Mouse (Mus musculus) megakaryocyte, embryonic 14.5 days (primary cell): ENCODE measurements around the gene Vmn1r51. TPM values are rescaled to one million over a fixed set of nuclear protein-coding genes. Genes with fewer than 3 reads are reported as not detected.
"Not testable (repeated sequence)": the region's sequence is repeated elsewhere in the genome, so short reads cannot be mapped to it uniquely, and the experiment has no call there.

Source experiments
- H3K27me3 ChIP-seq: replicated peaks from 2 replicates; pipeline ENCODE3; 2012; ENCODE audit warnings: inconsistent platforms
- H3K36me3 ChIP-seq: replicated peaks from 2 replicates; pipeline ENCODE3; 2012; ENCODE audit warnings: low read length, inconsistent platforms, mixed read lengths
- H3K4me1 ChIP-seq: 2 replicates; pipeline ENCODE4 v1.6.1; 2012; ENCODE audit warnings: inconsistent platforms
- H3K4me3 ChIP-seq: replicated peaks from 2 replicates; pipeline ENCODE3; 2012; ENCODE audit warnings: moderate library complexity, mild to moderate bottlenecking, inconsistent platforms
- H3K9me3 ChIP-seq: 2 replicates; pipeline ENCODE4 v1.6.1; 2012; ENCODE audit warnings: inconsistent platforms
- FLI1 ChIP-seq: IDR thresholded peaks from 2 replicates; pipeline ENCODE4 v1.6.1; 2012; ENCODE audit warnings: low read length, inconsistent platforms, mixed read lengths
- GATA1 ChIP-seq: IDR thresholded peaks from 3 replicates; pipeline ENCODE4 v1.6.1; 2012; ENCODE audit warnings: mixed read lengths, low read length, inconsistent platforms, borderline replicate concordance
- polyA plus RNA-seq: library from polyadenylated mRNA; stranded (reverse); fragments of >175 nt; gene quantifications from 2 replicates; pipeline ENCODE4 v1.2.3, GENCODE M21; 2012; ENCODE audit warnings: low replicate concordance; ENCODE audit not compliant: insufficient read depth

The Vmn1r51 gene
- polyA plus RNA-seq: 0.03 TPM in 1 of 2 replicates, not detected in the other

DNA sequence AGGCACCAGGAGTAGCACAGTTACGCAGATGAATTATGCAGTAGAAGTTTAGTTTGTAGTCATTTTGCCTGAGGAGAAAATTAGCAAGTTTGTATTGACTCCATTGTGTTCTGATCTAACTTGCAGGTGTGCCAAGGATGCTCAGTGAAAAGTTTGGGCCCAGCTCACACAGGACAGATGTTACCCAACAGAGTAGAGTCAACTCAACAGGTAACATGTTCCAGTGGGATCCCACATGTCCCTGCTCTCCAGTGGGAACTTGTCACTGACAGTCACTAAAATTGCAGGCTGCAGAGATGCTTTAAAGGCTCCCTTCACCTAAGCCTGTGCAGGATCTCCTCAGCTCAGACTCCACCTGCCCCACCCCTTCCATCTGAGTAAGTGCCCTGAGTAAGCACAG lies at the start of gene Vmn1r51:
TSS of gene Vmn1r51 (plus strand) at position 301 of the 400 bp plus-strand sequence.
- not testable (repeated sequence) for H3K4me1 ChIP-seq, H3K9me3 ChIP-seq, H3K36me3 ChIP-seq, H3K4me3 ChIP-seq, H3K27me3 ChIP-seq

GRCm38 (mm10) chr6:90078406-90078805 lies 44.0 kb upstream of the Vmn1r51 start, which contains the start of gene Vmn1r49:
Gene Vmn1r49 (minus strand): TSS chr6:90078506.
- Histone ChIP-seq H3K4me1 (no peaks in the 10 kb centered on the region), H3K4me3 (no peak within 1 kb of the TSS), H3K36me3 (no peaks in the 10 kb centered on the region), H3K9me3 (peaks cover 8% of the 10 kb centered on the region; the same call in 1 of the 2 replicates), H3K27me3 (no peaks in the 10 kb centered on the region)
- TF ChIP-seq GATA1 (no peak), FLI1 (no peak)

DNA sequence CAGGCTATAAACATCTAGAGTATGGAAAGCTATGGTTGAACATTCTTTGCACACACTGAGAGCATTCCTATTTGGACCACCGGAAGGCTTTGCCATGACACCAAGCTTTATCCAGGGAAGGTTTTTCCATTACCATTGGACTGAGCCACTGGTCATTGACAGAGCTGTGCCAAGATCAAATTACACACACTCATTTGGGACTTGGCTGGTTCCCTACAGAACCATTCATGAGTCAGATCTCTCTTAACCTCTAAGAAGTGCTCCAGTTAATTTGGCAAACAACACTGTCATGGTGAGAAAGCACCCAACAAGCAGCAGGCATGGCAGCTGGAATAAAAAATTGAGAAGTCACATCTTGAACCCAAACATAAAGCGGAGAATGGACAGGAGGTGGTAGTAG lies 21.8 kb upstream of the Vmn1r51 start:
- Histone ChIP-seq H3K9me3 (peaks cover 3% of the 10 kb centered on the region; the same call in 1 of the 2 replicates), H3K36me3 (no peaks in the 10 kb centered on the region), H3K4me1 (no peaks in the 10 kb centered on the region), H3K4me3 (no peak overlapping the region), H3K27me3 (no peaks in the 10 kb centered on the region)
- TF ChIP-seq GATA1: no peak
- no peak for TF ChIP-seq FLI1

GRCm38 (mm10) chr6:90101130-90101529 lies 21.3 kb upstream of the Vmn1r51 start, which contains the start of gene Vmn1r50:
Gene Vmn1r50 (plus strand): TSS chr6:90101430.
- peaks cover 3% of the 10 kb centered on the region; the same call in 1 of the 2 replicates for H3K9me3 ChIP-seq
- H3K4me1 ChIP-seq: no peaks in the 10 kb centered on the region
- H3K27me3 ChIP-seq: no peaks in the 10 kb centered on the region
- H3K4me3 ChIP-seq: no peak within 1 kb of the TSS
- no peaks in the 10 kb centered on the region for H3K36me3 ChIP-seq
- no peak for TF ChIP-seq GATA1
- no peak for TF ChIP-seq FLI1

- no peaks in the 10 kb centered on the region for H3K27me3 ChIP-seq
- H3K4me1 ChIP-seq: no peaks in the 10 kb centered on the region
- H3K9me3 ChIP-seq: no peaks in the 10 kb centered on the region
- TF ChIP-seq GATA1 (no peak), FLI1 (no peak)
- H3K36me3 ChIP-seq: no peaks in the 10 kb centered on the region
- no peak overlapping the region for H3K4me3 ChIP-seq
Observed at GRCm38 (mm10) chr6:90160139-90160538, 37.7 kb downstream of the Vmn1r51 start.

- TF ChIP-seq GATA1 (no peak), FLI1 (no peak)
Observed at GRCm38 (mm10) chr6:90174508-90174907, 52.1 kb downstream of the Vmn1r51 start, which contains the start of gene Vmn1r52. Gene Vmn1r52 (plus strand): TSS chr6:90174808.

More at GRCm38 (mm10) chr6:90174508-90174907, 52.1 kb downstream of the Vmn1r51 start, which contains the start of gene Vmn1r52:
- H3K4me1 ChIP-seq: no peaks in the 10 kb centered on the region
- H3K4me3 ChIP-seq: no peak within 1 kb of the TSS
- H3K27me3 ChIP-seq: no peaks in the 10 kb centered on the region
- no peaks in the 10 kb centered on the region for H3K36me3 ChIP-seq
- H3K9me3 ChIP-seq: no peaks in the 10 kb centered on the region

Other genes with a start within 250 kb of the Vmn1r51 start
- gene Vmn1r42, start 246.2 kb upstream of the Vmn1r51 start, polyA plus RNA-seq: not detected in 2 replicates
- gene Vmn1r43, start 246.2 kb upstream of the Vmn1r51 start, polyA plus RNA-seq: not detected in 2 replicates
- gene Vmn1r44, start 238.9 kb upstream of the Vmn1r51 start, polyA plus RNA-seq: not detected in 2 replicates
- gene Vmn1r45, start 182.0 kb upstream of the Vmn1r51 start, polyA plus RNA-seq: not detected in 2 replicates
- not detected in 2 replicates for gene Vmn1r46, start 153.3 kb upstream of the Vmn1r51 start, polyA plus RNA-seq
- not detected in 2 replicates for gene Vmn1r47, start 106.4 kb upstream of the Vmn1r51 start, polyA plus RNA-seq
- not detected in 2 replicates for gene Vmn1r48, start 85.8 kb upstream of the Vmn1r51 start, polyA plus RNA-seq
- gene Vmn1r49, start 44.1 kb upstream of the Vmn1r51 start, polyA plus RNA-seq: not detected in 2 replicates
- gene Vmn1r50, start 21.2 kb upstream of the Vmn1r51 start, polyA plus RNA-seq: not detected in 2 replicates
- not detected in 2 replicates for gene Vmn1r52, start 52.2 kb downstream of the Vmn1r51 start, polyA plus RNA-seq
- not detected in 2 replicates for gene V1ra8, start 80.2 kb downstream of the Vmn1r51 start, polyA plus RNA-seq
- gene Vmn1r53, start 101.8 kb downstream of the Vmn1r51 start, polyA plus RNA-seq: not detected in 2 replicates
- not detected in 2 replicates for gene Vmn1r54, start 123.7 kb downstream of the Vmn1r51 start, polyA plus RNA-seq
- not detected in 2 replicates for gene BC048671, start 178.6 kb downstream of the Vmn1r51 start, polyA plus RNA-seq
- gene Chst13, start 202.6 kb downstream of the Vmn1r51 start, polyA plus RNA-seq: 0.13 TPM in 1 of 2 replicates, not detected in the other
- not detected in 2 replicates for gene Uroc1, start 210.7 kb downstream of the Vmn1r51 start, polyA plus RNA-seq
- gene Zxdc, start 246.9 kb downstream of the Vmn1r51 start, polyA plus RNA-seq: 7.1 and 22.5 TPM in 2 replicates